Mouse (Mus musculus): ENCODE data around the gene Lin52. TPM values are rescaled to one million over a fixed set of nuclear protein-coding genes. Genes with fewer than 3 reads are reported as not detected.

The Lin52 gene
- total RNA-seq (2021): 10 to 100 TPM; 17.4 to 20.3 TPM
- long read RNA-seq, experiment 1, transcript Lin52-201 (6 exons, 2,270 nt): major isoform, 34 of 37 reads
- long read RNA-seq, experiment 1, partial matches to known transcripts: 0 of 37 reads
- long read RNA-seq, experiment 1, other reads (novel, unspliced or antisense): 2 of 37 reads
- long read RNA-seq, experiment 2, transcript Lin52-201 (6 exons, 2,270 nt): major isoform, 24 of 33 reads
- long read RNA-seq, experiment 2, partial matches to known transcripts: 2 of 33 reads
- long read RNA-seq, experiment 2, other reads (novel, unspliced or antisense): 7 of 33 reads

GRCm38 (mm10) chr12:84450718-84451646 lies at the start of gene Lin52, which contains the start of gene Aldh6a1:
Gene Lin52 (plus strand): TSS chr12:84451422.
Gene Aldh6a1 (minus strand): TSS chr12:84451004.
- DNase-seq (ENCODE audit: low spot score in 2 of 2): peak; percentile 94 to 99

GRCm38 (mm10) chr12:84402923-84403322 lies 48.3 kb upstream of the Lin52 start:
- no peak for DNase-seq (ENCODE audit: low spot score in 2 of 2)

- DNase-seq (ENCODE audit: low spot score in 2 of 2): no peak
Measured at GRCm38 (mm10) chr12:84404541-84404940, 46.7 kb upstream of the Lin52 start.

- DNase-seq (ENCODE audit: low spot score in 2 of 2): no peak
Measured at GRCm38 (mm10) chr12:84407259-84407658, 44.0 kb upstream of the Lin52 start.

- DNase-seq (ENCODE audit: low spot score in 2 of 2): peak in 1 of 2 experiments; percentile 8
Measured at GRCm38 (mm10) chr12:84407874-84408818, 43.1 kb upstream of the Lin52 start.

- DNase-seq (ENCODE audit: low spot score in 2 of 2): peak; percentile 85 to 90
Measured at GRCm38 (mm10) chr12:84408819-84409507, 42.3 kb upstream of the Lin52 start, which contains the start of the genes Entpd5 and Bbof1. Gene Entpd5 (minus strand): TSS chr12:84409029. Gene Bbof1 (plus strand): TSS chr12:84409071.

GRCm38 (mm10) chr12:84416834-84417604 lies 34.2 kb upstream of the Lin52 start, which contains the start of gene Rnf113a2:
Gene Rnf113a2 (plus strand): TSS chr12:84417196.
- DNase-seq (ENCODE audit: low spot score in 2 of 2): peak; percentile 83 to 86

- no peak for DNase-seq (ENCODE audit: low spot score in 2 of 2)
Measured at GRCm38 (mm10) chr12:84417605-84417922, 33.7 kb upstream of the Lin52 start.

GRCm38 (mm10) chr12:84423990-84424389 lies 27.2 kb upstream of the Lin52 start:
- no peak for DNase-seq (ENCODE audit: low spot score in 2 of 2)

GRCm38 (mm10) chr12:84429825-84430224 lies 21.4 kb upstream of the Lin52 start:
- no peak for DNase-seq (ENCODE audit: low spot score in 2 of 2)

- DNase-seq (ENCODE audit: low spot score in 2 of 2): no peak
Measured at GRCm38 (mm10) chr12:84438697-84439096, 12.5 kb upstream of the Lin52 start.

- no peak for DNase-seq (ENCODE audit: low spot score in 2 of 2)
Measured at GRCm38 (mm10) chr12:84442526-84442925, 8.7 kb upstream of the Lin52 start.

GRCm38 (mm10) chr12:84447386-84447785 lies 3.8 kb upstream of the Lin52 start:
- no peak for DNase-seq (ENCODE audit: low spot score in 2 of 2)

- no peak for DNase-seq (ENCODE audit: low spot score in 2 of 2)
Measured at GRCm38 (mm10) chr12:84448181-84448580, 3.0 kb upstream of the Lin52 start.

GRCm38 (mm10) chr12:84449887-84450286 lies 1.3 kb upstream of the Lin52 start:
- no peak for DNase-seq (ENCODE audit: low spot score in 2 of 2)

- DNase-seq (ENCODE audit: low spot score in 2 of 2): no peak
Measured at GRCm38 (mm10) chr12:84450351-84450717, 888 bp upstream of the Lin52 start.

- DNase-seq (ENCODE audit: low spot score in 2 of 2): no peak
Measured at GRCm38 (mm10) chr12:84451801-84452200, 579 bp downstream of the Lin52 start.

GRCm38 (mm10) chr12:84456911-84457310 lies 5.7 kb downstream of the Lin52 start:
- DNase-seq (ENCODE audit: low spot score in 2 of 2): no peak

- no peak for DNase-seq (ENCODE audit: low spot score in 2 of 2)
Measured at GRCm38 (mm10) chr12:84459845-84460244, 8.6 kb downstream of the Lin52 start.

GRCm38 (mm10) chr12:84461416-84461815 lies 10.2 kb downstream of the Lin52 start:
- DNase-seq (ENCODE audit: low spot score in 2 of 2): no peak
